Mouse (Mus musculus): ENCODE data around the gene Rnf128.

DNA sequence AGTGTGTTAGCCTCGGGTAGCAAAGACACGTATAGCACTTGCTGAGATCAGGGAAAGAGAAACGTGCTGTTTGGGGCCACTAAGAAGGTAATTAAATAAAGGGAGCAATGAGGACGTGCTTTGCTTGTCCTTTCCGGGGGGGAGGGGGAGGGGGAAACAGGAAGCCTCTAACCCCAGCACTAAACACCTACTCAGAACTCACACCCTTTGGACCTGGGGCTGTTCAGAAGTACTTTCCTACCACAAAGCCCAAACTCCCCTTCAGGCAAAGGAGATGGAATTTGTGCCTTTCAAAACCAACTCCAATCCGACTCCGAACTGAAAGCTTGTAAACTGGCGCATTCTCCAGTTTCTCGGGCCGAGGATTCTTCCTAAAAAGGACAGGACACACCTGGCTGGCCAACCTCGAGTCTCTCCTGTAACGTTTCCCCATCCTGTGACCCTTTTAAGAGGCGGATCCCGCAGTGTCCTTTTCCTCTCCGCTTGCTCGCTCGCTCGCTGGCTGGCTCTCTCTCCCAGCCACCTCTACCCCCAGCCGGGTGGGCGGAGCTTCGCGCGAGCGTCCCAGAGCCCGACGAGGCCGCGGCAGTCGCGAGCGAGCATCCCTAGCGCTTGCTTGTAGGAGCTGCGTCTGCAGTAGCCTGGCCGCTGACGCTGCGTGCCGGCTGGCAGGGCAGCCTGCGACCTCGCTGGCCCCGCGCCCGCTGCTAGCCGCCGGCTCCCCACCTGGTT is 47.1 kb downstream of the Rnf128 start:
- TF ChIP-seq POLR2A (IDR thresholded peaks at IDR 0.05; ENCODE audit: low read depth, low read length) (no peak), CTCF (IDR thresholded peaks at IDR 0.05; ENCODE audit: extremely low read depth, insufficient read depth, insufficient read length, insufficient replicate concordance) (no peak)
